Mouse (Mus musculus): ENCODE measurements around the gene Brca2.

Brca2 gene

DNA sequence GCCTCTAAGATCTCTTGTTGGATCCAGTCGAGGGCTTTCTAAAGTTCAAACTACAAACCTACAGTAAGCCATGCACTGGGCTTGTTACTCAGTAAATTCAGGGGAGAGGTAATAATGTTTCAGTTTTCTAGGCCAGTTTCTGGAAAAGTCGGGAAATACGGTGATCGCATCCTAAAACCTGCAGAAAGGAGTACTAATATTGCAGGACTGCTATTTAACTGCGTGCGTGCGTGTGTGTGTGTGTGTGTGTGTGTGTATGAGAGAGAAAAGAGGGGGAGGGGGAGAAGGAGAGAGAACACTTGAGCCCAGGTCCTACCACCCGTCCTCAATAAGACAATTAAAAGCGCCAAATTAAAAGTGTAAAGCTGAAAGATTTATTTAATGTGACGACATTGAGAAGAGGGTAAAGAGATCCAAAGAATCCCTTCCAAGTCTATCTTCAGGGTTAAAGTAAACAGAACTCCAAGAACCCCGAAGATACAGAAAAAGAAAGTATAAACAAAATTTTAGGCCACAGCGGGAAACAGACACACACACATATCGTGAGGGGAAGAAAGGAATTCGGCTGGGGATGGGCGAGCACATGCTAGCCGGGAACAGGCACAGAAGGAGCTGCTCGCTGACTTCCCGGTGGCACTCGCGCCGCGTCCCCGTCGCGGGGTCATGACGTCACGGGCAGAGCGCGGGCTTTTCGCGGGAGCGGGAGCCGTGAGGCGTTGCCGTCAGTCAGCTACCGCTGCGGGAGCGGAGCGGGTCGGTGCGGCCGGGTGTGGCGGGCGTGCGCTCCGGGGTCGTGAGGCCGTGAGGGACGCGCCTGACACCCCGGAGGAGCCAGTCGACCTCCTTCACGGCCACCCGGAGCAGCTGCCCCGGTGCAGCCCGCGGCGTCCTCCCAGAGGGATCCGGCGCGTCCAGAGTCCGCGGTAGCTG is at the start of gene Brca2:
Gene Brca2, plus strand, starts transcription at position 694 of the 930 bp plus-strand sequence.
- DNase-seq, result peak; percentile 98

DNA sequence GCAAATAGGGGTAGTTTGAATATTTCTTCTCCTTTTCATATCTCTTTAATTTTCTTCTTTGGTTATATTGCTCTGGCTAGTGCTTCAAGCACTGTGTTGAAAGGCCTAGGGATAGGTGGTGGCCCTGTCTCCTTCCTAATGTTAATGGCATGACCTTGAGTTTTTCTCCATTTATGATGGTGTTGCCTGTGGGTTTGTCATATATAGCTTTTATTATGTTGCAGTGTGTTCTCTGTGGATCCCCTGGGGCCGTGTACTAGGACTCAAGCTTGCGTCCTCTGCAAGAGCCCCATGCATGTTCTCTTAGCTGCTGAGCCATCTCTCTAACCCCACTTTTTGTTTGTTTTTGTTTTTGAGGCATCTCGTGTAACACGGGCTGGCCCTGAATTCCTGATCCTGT is 45.1 kb upstream of the Brca2 start:
- peak; percentile 68 for DNase-seq

DNA sequence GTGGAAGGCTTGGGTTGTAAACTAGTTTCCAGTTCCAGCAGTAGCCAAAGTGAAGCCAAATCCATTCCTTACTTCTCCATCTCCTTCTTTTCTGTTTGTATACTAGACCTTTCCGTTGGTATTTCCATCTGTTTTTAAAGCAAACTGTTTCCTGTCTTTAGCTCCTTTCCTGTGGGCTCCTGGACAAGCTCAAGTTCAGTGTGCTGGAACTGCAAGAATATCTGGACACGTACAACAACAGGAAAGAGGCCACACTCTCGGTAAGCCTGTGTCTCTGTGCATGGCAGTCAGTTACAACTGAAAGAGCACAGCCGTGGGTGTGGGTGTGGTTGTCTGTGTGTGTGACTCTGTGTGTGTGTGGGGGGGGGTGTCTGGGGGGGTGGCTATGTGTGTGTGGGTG is 43.8 kb upstream of the Brca2 start:
- DNase-seq, result peak; percentile 95

DNA sequence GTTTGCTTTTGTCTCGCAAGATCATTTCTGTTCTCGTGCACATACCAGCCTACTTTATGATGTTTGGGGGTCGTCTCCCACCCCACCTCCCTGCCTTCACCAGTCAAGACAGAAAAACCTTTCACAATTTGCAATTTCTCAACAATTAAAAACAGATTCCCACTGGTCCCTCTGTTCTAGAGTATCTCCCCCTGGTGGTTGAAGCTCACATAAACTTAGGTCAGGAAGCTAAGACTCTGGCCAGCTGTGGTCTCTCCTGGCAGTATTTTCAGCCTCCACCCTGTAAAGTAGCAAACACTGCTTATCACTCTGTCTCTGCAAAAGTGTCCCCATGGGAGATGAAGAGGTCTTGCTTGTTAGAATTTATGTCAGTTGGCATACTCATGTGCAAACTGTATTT is 37.2 kb upstream of the Brca2 start:
- DNase-seq, result peak; percentile 92

DNA sequence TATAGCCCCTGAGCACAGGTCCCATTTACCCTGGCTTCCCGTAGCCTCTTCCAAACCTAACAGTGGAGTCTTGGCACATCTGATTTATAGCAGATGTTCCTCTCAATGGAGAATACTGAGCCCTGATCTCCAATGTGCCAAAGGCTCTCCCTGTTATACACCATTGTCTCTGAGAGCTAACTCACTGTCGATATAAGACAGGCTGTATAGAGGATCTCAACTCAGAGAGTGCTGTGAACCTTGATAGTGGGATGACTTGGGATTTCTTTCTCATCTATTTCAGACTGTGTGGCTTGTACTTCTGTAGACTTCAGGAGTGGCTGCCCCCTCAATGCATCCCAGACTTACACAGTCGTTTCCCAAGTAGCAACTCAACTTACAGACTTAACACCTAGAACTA is 32.1 kb upstream of the Brca2 start:
- DNase-seq, result peak; percentile 71

DNA sequence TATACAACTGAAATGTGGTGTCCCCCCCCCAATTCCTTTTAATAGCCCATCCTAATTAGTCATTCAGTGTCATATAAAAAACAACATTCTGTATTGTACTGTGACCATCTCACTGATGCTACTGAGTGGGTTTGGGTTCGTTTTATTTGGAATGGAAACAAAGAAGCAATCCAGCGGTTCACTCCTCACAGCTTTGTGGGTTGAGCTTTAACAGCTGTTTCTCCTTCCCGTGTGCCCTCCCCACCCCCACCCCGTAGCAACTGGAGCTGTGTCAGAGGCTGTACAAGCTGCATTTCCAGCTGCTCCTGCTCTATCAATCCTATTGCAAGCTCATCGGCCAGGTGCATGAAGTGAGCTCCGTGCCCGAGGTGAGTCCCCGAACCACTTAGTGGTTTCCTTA is 31.6 kb upstream of the Brca2 start:
- DNase-seq, result peak; percentile 74

DNA sequence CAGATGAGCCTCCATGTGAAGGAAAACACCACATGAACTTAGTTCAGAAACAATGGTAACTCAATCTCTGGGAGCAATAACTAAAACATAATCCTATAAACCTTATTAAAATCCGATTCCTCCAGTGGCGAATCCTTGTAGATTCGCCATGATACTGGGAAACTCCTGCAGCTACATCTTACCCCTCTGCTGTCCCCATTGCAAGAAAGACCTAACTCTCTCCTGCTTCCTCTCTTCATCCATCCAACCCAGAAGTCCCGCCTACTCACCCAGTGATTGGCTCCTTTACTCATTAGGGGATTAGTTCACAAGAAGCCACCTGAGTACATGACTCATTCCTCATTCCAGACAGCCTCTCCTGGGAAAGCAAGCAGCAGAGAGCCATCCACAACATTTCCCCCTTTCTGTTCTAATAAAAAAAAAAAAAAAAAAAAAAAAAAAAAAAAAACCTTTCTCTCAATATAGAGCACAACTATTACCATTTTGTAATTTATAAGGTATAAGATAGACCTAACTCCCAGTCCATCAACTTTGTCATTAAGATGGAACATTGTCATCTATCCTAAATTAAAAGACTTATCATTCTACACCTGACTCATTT is 30.8 kb upstream of the Brca2 start:
- DNase-seq, result peak; percentile 77

DNA sequence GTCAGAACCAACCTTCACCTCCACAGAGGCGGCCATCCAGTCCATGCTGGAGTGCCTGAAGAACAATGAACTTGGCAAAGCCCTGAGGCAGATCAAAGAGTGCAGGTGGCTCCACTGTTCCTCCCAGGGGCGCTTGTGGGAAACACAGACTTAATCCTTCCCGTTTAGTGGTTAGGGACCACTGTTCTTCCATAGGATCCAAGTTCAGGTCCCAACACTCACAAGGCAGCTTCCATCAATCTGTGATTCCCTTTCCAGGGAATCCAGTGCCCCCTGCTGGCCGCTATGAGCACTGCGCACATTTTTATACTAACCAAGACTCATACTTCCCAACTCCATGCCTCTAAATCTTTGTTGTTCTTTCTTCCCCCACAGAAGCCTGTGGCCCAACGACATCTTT is 26.6 kb upstream of the Brca2 start:
- peak; percentile 92 for DNase-seq

DNA sequence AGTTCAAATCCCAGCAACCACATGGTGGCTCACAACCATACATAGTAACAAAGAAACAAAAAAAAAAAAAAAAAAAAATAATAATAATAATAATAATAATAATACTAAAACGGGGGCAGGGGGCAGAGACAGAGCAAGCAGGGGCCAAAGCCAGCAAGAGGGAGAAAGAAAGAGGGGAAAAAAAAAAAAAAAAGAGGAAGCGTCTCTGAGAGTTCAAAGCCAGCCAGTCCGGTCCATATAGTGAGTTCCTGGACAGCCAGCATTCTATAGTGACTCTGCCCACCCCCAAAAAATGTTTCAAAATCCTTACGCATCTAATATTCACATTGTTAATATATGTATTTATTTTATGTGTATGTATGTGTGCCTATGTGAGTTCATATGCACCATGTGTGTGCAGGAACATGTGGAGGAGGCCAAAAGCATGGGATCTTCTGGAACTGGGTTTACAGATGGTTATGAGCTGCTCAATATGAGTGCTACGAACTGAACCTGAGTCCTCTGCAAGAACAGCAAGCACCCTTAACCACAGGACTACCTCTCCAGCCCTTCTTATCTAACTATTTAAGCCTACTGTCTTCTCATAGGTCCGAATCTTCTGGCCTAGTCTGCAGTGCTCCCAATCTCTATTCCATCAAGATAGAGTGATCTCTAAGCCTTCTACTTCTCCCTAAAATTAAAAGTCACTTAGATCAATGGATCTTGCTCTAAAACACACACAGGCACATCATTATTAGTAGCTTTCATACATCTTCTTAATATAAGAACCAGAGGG is 11.8 kb upstream of the Brca2 start:
- peak; percentile 57 for DNase-seq

DNA sequence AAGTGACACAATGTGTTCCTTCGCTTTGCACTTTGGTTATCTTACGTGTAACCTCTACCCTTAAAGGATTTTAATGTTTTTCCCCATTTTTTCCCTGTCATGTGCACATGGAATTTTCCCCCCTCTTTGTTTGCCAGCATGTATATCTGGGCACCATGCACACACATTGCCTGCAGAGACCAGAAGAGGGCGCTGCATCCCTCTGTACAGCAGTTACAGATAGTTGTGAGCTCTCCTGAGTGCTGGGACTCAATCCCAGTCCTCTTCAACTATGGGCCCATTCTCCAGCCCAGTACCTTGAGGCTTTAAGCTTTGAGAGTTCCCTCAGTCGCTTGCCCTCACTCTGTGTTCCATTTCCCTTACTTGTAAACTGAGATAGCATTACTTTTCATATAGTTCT is 9.2 kb upstream of the Brca2 start:
- peak; percentile 71 for DNase-seq

DNA sequence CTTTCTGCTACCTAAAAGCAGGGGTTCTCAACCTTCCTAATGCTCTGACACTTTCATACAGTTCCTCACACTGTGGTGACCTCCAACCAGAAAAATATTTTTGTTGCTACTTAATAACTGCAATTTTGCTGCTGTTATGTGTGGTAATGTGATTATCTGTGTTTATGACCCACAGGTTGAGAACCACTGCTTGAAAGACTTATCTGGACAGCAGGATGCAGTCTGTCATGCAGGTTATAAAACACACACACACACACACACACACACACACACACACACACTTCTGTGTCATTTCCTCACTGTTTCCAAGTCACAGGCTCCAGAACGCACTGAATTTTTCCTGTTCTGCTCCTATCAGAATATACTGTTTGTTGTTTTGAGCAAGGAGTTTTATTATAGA is 8.4 kb upstream of the Brca2 start:
- DNase-seq, result peak; percentile 21

DNA sequence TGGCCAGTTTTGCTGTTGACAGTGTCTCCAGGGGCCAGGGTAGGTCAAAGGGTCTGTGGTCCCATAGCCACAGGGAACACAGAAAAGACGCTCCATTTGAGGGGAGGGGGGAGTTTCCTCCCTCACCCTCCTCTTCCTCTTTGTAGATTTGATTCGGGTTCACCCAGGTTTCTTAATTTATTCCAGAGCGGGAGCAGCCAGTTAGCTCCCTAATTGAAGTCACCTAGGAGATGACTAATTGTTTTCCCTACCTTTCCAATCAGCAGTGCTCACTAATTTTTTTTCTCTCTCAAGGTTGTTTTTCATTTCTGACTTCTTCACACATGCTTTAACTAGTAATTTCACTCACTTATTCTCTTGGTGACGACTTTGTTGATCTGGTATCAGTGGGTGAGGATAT is 4.4 kb upstream of the Brca2 start, which contains the start of gene Zar1l:
Gene Zar1l, minus strand, starts transcription at position 101 of the 400 bp plus-strand sequence.
- DNase-seq, result no peak

DNA sequence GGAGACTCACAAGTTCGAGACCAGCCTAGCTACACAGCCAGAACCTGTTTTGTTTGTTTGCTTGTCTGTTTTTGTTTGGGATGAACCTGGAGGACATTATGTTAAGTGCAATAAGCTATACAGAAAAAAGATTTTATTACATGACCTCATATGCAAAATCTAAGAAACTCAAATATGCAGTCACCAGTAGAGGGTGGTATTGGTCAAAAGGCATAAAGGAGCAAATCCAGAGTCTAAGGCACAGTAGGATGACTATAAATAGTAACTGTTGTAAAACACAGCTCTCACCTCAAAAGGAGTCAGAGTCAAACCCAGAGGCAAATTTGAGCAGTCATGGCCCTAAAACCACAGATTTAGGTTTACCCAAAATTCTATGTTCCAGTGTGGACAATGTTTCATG is 2.9 kb upstream of the Brca2 start:
- DNase-seq, result peak; percentile 19

DNA sequence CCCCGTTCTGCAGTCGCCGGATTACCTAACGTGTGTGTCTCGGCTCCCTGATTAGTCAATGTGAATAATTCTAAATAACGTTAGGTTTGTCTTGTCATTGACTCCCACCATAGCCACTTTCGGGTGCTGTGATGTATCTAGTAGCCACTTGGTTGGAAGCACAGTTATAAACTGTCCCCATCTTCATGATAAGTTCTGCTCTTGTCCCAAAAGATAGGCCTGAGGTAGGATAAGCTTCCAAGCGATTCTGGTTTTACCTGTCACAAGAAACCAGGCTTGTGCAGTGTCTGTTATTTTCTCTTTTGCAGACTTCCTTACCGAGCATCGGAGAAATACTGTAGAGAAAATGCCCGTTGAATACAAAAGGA is 421 bp downstream of the Brca2 start:
- DNase-seq, result no peak

DNA sequence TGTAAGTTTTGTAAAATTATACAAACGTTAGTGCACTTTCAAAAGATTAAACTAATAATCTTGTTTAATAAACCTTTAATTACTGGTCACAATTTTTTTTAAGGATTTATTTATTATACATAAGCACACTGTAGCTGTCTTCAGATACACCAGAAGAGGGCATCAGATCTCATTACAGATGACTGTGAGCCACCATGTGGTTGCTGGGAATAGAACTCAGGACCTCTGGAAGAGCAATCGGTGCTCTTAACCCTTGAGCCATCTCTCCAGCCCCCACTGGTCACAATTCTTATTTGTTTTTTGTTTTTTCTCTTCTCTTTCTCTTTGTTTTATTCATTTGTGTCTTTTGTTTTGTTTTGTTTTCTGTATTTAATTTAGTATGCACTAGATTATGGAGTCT is 2.8 kb downstream of the Brca2 start:
- DNase-seq, result peak; percentile 13

DNA sequence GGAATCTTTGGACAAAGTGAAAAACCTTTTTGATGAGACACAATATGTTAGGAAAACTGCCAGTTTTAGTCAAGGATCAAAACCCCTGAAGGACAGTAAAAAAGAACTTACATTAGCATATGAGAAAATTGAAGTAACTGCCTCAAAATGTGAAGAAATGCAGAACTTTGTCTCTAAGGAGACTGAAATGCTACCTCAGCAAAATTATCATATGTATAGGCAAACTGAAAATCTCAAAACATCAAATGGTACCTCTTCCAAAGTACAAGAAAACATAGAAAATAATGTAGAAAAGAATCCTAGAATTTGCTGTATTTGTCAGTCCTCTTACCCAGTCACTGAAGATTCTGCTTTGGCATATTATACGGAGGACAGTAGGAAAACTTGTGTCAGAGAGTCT is 18.9 kb downstream of the Brca2 start:
- no peak for DNase-seq

DNA sequence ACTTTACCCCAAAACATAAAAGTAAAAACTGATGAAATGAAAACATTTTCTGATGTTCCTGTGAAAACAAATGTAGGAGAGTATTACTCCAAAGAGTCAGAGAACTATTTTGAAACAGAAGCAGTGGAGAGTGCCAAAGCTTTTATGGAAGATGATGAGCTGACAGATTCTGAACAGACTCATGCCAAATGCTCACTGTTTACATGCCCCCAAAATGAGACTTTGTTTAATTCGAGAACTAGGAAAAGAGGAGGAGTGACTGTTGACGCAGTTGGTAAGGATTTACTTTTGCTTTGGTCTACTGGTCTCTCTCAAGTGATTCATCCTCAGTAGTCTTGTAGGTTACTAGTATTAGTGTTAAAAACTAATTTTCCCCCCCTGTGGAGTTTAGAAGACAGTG is 20.8 kb downstream of the Brca2 start:
- peak; percentile 21 for DNase-seq

DNA sequence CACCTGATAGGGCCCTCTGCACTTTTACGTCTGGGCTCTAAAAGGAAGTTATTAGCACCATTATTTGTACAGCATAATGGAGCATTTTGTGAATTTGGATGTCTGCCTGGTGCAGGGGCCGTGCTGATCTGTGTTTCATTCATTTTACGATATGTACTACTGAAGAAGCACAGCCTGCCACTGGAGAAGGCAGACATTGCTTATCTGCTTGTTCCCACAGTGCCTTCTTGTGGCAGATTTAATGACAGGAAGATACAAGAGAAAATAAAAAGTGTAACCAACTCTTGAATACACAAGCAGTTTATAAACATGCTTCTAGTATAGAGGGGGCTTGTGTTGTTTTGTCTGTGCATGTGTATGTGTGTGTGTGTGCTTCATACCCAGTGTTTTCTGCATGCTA is 29.2 kb downstream of the Brca2 start:
- DNase-seq, result no peak

DNA sequence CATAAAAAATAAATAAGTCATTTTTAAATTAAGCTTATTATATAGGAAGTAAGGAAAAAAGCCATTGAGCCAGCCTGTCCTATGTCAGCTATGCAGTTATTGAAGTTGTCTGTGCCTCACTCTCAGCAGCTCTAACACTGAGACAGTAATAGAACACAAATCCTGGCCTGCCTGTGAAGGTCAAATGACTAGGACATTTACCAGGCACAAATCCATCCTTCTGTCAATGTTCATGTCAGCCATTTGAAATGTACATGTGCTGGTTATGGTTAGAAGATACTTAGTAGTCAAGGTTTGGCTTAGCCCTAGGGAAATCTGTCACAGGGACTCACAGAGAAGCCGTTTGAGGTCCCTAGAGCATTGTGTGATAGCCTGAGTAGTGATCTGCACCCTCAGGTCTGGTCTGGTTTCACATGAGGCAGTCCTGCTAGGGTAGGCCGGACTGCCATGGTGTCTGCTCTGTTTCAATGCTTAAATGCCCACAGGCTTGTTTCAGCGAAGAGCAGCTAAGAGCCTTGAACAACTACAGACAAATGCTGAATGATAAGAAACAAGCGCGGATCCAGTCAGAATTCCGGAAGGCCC is 37.2 kb downstream of the Brca2 start:
- peak; percentile 68 for DNase-seq

DNA sequence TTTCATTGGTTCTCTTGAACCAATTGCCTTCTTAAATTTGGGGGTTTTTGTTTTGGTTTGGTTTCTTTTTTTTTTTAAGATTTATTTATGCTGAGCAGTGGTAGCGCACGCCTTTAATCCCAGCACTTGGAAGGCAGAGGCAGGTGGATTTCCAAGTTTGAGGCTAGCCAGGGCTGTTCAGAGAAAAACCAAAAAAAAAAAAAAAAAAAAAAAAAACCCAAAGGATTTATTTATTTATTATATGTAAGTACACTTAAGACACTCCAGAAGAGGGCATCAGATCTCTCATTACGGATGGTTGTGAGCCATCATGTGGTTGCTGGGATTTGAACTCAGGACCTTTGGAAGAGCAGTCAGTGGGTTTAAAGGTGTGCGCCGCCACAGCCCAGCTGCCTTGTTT is 38.4 kb downstream of the Brca2 start:
- DNase-seq, result peak; percentile 6

DNA sequence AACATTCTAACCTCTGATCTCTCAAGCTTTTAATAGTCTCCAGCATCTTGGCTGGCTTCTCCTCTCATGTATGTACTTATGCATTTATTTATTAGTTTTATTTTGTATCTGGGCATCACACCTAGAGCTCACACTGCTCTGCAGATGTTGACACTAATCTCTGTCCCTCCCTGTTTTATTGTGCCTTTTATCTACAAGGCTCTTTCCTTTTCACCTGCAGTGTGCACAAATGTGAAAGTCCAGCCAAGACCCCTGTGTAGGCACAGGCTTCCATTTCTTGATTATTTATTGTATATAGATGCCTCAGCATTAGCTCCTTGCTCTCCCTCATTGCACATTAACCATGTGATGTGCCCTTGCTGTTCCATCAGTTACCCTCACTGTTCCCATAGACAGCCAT is 38.9 kb downstream of the Brca2 start:
- no peak for DNase-seq

DNA sequence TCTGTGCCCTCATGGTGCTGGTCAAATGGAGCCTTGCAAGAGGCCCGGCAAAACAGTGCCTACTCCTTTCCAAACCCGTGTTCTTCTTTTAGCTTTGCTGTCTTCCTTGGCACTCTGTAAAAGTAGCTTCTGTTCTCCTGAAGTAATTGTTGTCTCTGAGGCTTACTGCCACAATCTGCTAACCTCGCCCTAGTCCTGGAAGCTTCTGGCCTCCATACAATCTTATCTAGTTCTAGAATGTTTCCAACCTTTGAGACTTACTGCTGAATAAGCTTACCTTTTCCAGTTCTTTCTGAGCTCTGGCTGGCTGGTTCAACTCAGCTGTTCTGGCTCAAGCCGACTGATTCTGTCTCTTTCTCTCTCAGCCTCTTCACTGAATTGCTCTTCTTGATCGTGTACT is 39.4 kb downstream of the Brca2 start:
- DNase-seq, result peak; percentile 78

DNA sequence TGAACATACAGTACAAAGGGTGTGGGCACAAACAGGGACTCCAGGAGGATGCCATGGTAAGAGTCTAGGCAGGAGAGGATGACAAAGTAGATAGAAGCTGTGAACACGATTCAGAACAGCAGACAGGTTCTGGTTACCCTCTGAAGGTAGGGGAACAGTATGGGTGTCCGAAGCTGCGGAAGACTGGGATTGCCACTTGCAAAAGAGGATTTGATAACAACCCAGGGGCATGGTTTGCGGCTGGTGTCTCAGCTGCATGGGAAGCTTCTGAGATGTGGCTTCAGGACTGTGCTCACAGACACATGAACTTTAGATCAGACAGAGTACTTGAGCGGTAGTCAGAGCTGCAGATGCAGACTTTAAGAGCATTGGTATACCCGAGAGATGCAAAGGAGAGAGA is 42.0 kb downstream of the Brca2 start:
- DNase-seq, result peak; percentile 54

All from heart, adult 11 months (tissue).